Mouse (Mus musculus) heart, adult 2 months (tissue): ENCODE results near the gene Abr. TPM values are rescaled to one million over a fixed set of nuclear protein-coding genes. Genes with fewer than 3 reads are reported as not detected.

Experiments used
- DNase-seq, 2 experiments: peaks; one replicate each; pipeline ENCODE4 v3.0.0; 2021
- H3K27ac ChIP-seq: fragments of 200-600 bp; 2 replicates; pipeline ENCODE4 v1.8.1; 2022
- H3K27me3 ChIP-seq: fragments of 200-500 bp; 2 replicates; pipeline ENCODE4 v1.6.1; 2012; ENCODE audit warnings: mild to moderate bottlenecking, low read length, inconsistent platforms, mixed read lengths; ENCODE audit not compliant: control insufficient read depth, insufficient read depth
- H3K36me3 ChIP-seq: fragments of 200-500 bp; 2 replicates; pipeline ENCODE4 v1.6.1; 2012; ENCODE audit warnings: low read length, inconsistent platforms; ENCODE audit not compliant: control insufficient read depth, insufficient read depth
- H3K4me1 ChIP-seq: fragments of 200-500 bp; 2 replicates; pipeline ENCODE4 v1.6.1; 2011; ENCODE audit warnings: low read length; ENCODE audit not compliant: control insufficient read depth, insufficient read depth
- H3K4me3 ChIP-seq: fragments of 200-600 bp; 2 replicates; pipeline ENCODE4 v1.8.1; 2022
- H3K79me2 ChIP-seq: fragments of 200-500 bp; replicated peaks from 2 replicates; pipeline ENCODE4 v1.6.1; 2012; ENCODE audit warnings: mild to moderate bottlenecking, inconsistent platforms, low read length, moderate library complexity, mixed read lengths; ENCODE audit not compliant: control insufficient read depth, insufficient read depth
- H3K9ac ChIP-seq: fragments of 200-500 bp; 2 replicates; pipeline ENCODE4 v1.6.1; 2012; ENCODE audit warnings: low read depth, mild to moderate bottlenecking, control low read depth, inconsistent platforms, low read length, mixed read lengths
- CTCF ChIP-seq: fragments of 200-600 bp; IDR thresholded peaks from 2 replicates; pipeline ENCODE4 v1.8.1; 2022; ENCODE audit warnings: antibody characterized with exemption, mild to moderate bottlenecking, moderate library complexity
- EP300 ChIP-seq: fragments of 200-500 bp; IDR thresholded peaks from 2 replicates; pipeline ENCODE4 v1.6.1; 2011; ENCODE audit warnings: low read depth, low read length, control low read depth; ENCODE audit not compliant: insufficient read depth
- POLR2A ChIP-seq: fragments of 200-500 bp; IDR thresholded peaks from 2 replicates; pipeline ENCODE4 v1.6.1; 2011; ENCODE audit warnings: mild to moderate bottlenecking, low read depth, low read length, control low read depth; ENCODE audit not compliant: insufficient read depth
- WGBS: fragments of 180-500 bp; shearing (Covaris S2); methylation state at CpG from one replicate; pipeline ENCODE4 v1.1.7; 2018; 5-methylcytosine and 5-hydroxymethylcytosine counted together
- intact Hi-C: fragments of 180-260 bp; cut with DNase I; formaldehyde crosslinking; loops from one replicate; pipeline ENCODE4 v1.15.1; 2025
- polyA plus RNA-seq: library from polyadenylated mRNA; depleted of rRNA; stranded (reverse); fragments of >200 nt; gene quantifications from 2 replicates; pipeline ENCODE4 v1.2.3, GENCODE M21; 2012; rRNA removed
- total RNA-seq, 2 experiments: library from RNA; stranded (reverse); gene quantifications; 2 replicates each; pipeline ENCODE4 v1.2.3; 2021

The Abr gene
- total and polyA plus RNA-seq, 3 experiments, result 23.4 to 32.2 (median 26.6) TPM

- Histone ChIP-seq H3K36me3 (no peaks in the 10 kb centered on the region), H3K9ac (peak overlapping the region; percentile 27; the same call in 1 of the 2 replicates), H3K79me2 (0 out of 2 replicates have a peak, but pooled peaks cover 1% of the 10 kb centered on the region), H3K4me1 (peaks cover 20% of the 10 kb centered on the region), H3K4me3 (no peak overlapping the region), H3K27ac (peak overlapping the region; percentile 19), H3K27me3 (no peaks in the 10 kb centered on the region)
- WGBS, result 47% methylated on average over 6 of the region's 6 CpGs
- DNase-seq, result peak in 1 of 2 experiments; percentile 41
- intact Hi-C loops, result no loop called here
- TF ChIP-seq CTCF (no peak), POLR2A (no peak)
These were observed 249.6 kb downstream of the Abr start for GRCm38 (mm10) chr11:76372534-76372933.

DNA sequence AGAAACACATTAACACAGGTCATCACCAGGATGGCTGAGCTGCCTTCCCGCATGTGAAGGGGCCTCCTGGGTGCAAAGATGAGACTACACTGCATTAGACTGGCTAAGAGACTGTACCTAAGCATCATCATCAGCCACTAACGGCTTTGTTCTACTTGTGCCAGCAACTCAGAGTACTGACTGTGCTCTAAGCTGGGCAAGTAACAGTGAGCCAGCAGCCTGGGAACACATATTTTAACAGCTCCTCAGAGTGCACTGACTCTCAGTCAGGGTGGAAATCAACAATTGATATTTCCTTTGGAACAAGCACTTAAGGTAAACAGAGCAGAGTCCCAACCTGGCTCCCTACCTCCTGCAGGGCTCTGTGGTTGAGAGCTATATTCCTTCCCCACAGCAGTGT is 250.0 kb downstream of the Abr start:
- Histone ChIP-seq H3K27ac (peak overlapping the region; percentile 44), H3K27me3 (no peaks in the 10 kb centered on the region), H3K4me3 (no peak overlapping the region), H3K4me1 (peaks cover 20% of the 10 kb centered on the region), H3K79me2 (0 out of 2 replicates have a peak, but pooled peaks cover 1% of the 10 kb centered on the region), H3K9ac (no peak overlapping the region; the same call in 1 of the 2 replicates), H3K36me3 (no peaks in the 10 kb centered on the region)
- intact Hi-C loops, result no loop called here
- TF ChIP-seq POLR2A (no peak), EP300 (0 out of 2 replicates have a peak, but pooled peaks have one; percentile 10)
- 47% methylated on average over 2 of the region's 2 CpGs for WGBS
- DNase-seq, result no peak

DNA sequence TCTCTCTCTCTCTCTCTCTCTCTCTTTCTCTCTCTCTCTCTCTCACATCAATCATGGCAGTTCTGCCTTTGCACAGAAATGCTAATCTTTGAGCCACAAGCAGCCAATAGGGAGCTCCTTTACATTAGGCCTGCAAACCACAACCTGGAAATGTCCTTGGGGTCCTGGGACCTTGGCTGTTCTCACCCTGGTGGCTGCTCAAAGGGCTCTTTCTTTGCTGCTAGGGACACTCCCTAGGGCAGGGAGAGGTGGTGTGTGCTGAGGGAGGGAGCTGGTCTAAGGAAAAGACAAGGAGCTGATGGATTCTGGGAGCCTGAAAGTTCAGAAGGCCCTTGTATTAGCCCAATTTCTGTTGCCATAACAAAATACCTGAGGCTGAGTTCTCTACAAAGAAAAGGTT is 251.6 kb downstream of the Abr start:
- Histone ChIP-seq H3K36me3 (no peaks in the 10 kb centered on the region), H3K79me2 (no peaks in the 10 kb centered on the region), H3K27ac (no peak overlapping the region), H3K9ac (no peak overlapping the region), H3K4me3 (no peak overlapping the region), H3K27me3 (no peaks in the 10 kb centered on the region), H3K4me1 (peaks cover 18% of the 10 kb centered on the region)
- intact Hi-C loops, result no loop called here
- TF ChIP-seq POLR2A (no peak), EP300 (no peak), CTCF (no peak)
- no peak for DNase-seq

Other genes with a start within 250 kb of the Abr start
- 10 to 100 TPM; 14.6 to 19.1 TPM for gene Nxn, start 223.2 kb downstream of the Abr start, total RNA-seq
- 10.0 and 14.0 TPM in 2 replicates for gene Nxn, start 223.2 kb downstream of the Abr start, polyA plus RNA-seq
- 10 to 100 TPM; 35.3 to 40.4 TPM for gene Timm22, start 215.4 kb downstream of the Abr start, total RNA-seq
- 10.4 and 21.0 TPM in 2 replicates for gene Timm22, start 215.4 kb downstream of the Abr start, polyA plus RNA-seq
- gene Bhlha9, start 50.2 kb upstream of the Abr start, total RNA-seq, result not detected
- gene Bhlha9, start 50.2 kb upstream of the Abr start, polyA plus RNA-seq, result not detected in 2 replicates
- gene Trarg1, start 57.5 kb upstream of the Abr start, total RNA-seq, result 1 to 10 TPM; 3.5 to 3.8 TPM
- gene Trarg1, start 57.5 kb upstream of the Abr start, polyA plus RNA-seq, result 2.3 and 4.7 TPM in 2 replicates
- gene Gosr1, start 141.3 kb upstream of the Abr start, total RNA-seq, result 10 to 100 TPM; 24.1 to 26.0 TPM
- gene Gosr1, start 141.3 kb upstream of the Abr start, polyA plus RNA-seq, result 11.1 and 19.6 TPM in 2 replicates
- 10 to 100 TPM; 34.8 to 39.7 TPM for gene Cpd, start 224.7 kb upstream of the Abr start, total RNA-seq
- gene Cpd, start 224.7 kb upstream of the Abr start, polyA plus RNA-seq, result 16.8 and 34.5 TPM in 2 replicates